Mouse (Mus musculus): ENCODE measurements around the gene H2-Ke6.

- no peak for TF ChIP-seq POLR2A (IDR thresholded peaks at IDR 0.05; ENCODE audit: low read depth, low read length)
- no peak for TF ChIP-seq CTCF (IDR thresholded peaks at IDR 0.05; ENCODE audit: extremely low read depth, insufficient read depth, insufficient read length, insufficient replicate concordance)
Observed at GRCm38 (mm10) chr17:34022987-34023386, 4.9 kb downstream of the H2-Ke6 start.

Measured in spleen, adult 2 months (tissue).